Mouse (Mus musculus) stomach, embryonic 15.5 days (tissue): ENCODE data around the gene Rps6ka3. TPM values are rescaled to one million over a fixed set of nuclear protein-coding genes. Genes with fewer than 3 reads are reported as not detected.

ENCODE experiments used
- ATAC-seq: fragments of 200-750 bp; cut with Nextera tagmentation; 2 replicates; pipeline ENCODE4 v1.8.0; 2017; ENCODE audit warnings: low read depth, moderate number of reproducible peaks, moderate TSS enrichment; ENCODE audit not compliant: insufficient read depth, low FRiP score
- H3K27ac ChIP-seq: fragments of 300-500 bp; sonication (generic); 2 replicates; pipeline ENCODE4 v1.5.1; 2015; ENCODE audit warnings: mild to moderate bottlenecking, inconsistent platforms
- H3K27me3 ChIP-seq: fragments of 300-500 bp; sonication (generic); replicated peaks from 2 replicates; pipeline ENCODE4 v1.6.1; 2015; ENCODE audit warnings: inconsistent platforms
- H3K36me3 ChIP-seq: fragments of 300-500 bp; sonication (generic); 2 replicates; pipeline ENCODE4 v1.6.1; 2015; ENCODE audit warnings: inconsistent platforms
- H3K4me1 ChIP-seq: fragments of 300-500 bp; sonication (generic); 2 replicates; pipeline ENCODE4 v1.6.1; 2015; ENCODE audit warnings: inconsistent platforms
- H3K4me2 ChIP-seq: fragments of 300-500 bp; sonication (generic); 2 replicates; pipeline ENCODE4 v1.6.1; 2015; ENCODE audit warnings: mild to moderate bottlenecking, inconsistent platforms
- H3K4me3 ChIP-seq: fragments of 300-500 bp; sonication (generic); replicated peaks from 2 replicates; pipeline ENCODE4 v1.5.1; 2015; ENCODE audit warnings: inconsistent platforms
- H3K9ac ChIP-seq: fragments of 300-500 bp; sonication (generic); 2 replicates; pipeline ENCODE4 v1.6.1; 2015; ENCODE audit warnings: inconsistent platforms
- H3K9me3 ChIP-seq: fragments of 300-500 bp; sonication (generic); 2 replicates; pipeline ENCODE4 v1.6.1; 2016; ENCODE audit warnings: inconsistent platforms
- WGBS: fragments of 180-500 bp; shearing (Covaris S2); methylation state at CpG from one replicate; pipeline ENCODE4 v1.1.7; 2015; 5-methylcytosine and 5-hydroxymethylcytosine counted together
- polyA plus RNA-seq: library from polyadenylated mRNA; unstranded; fragments of >200 nt; fragmentation: Nextera tagmentation; extraction: Ambion mirVana; gene quantifications from 2 replicates; pipeline ENCODE4 v1.2.1, GENCODE M21; 2015

Gene Rps6ka3
- polyA plus RNA-seq, 1 experiment from 2014 or later, result 4.3 TPM

GRCm38 (mm10) chrX:159371831-159372752, 162.0 kb downstream of the Rps6ka3 start, which contains the start of gene Eif1ax:
Gene Eif1ax (plus strand): TSS chrX:159372178.
- Histone ChIP-seq H3K4me1 (no peaks in the 10 kb centered on the region), H3K4me3 (peak within 1 kb of the TSS; percentile 55), H3K9me3 (no peaks in the 10 kb centered on the region), H3K4me2 (peak within 1 kb of the TSS; percentile 48), H3K27ac (peak within 1 kb of the TSS; percentile 72), H3K9ac (peak within 1 kb of the TSS; percentile 54), H3K27me3 (no peaks in the 10 kb centered on the region), H3K36me3 (no peaks in the 10 kb centered on the region)
- WGBS, result 15% methylated on average over 52 of the region's 76 CpGs
- peak; percentile 99 for ATAC-seq

GRCm38 (mm10) chrX:159372753-159373144, 162.6 kb downstream of the Rps6ka3 start:
- ATAC-seq, result no peak
- Histone ChIP-seq H3K4me1 (no peaks in the 10 kb centered on the region), H3K9me3 (no peaks in the 10 kb centered on the region), H3K27me3 (no peaks in the 10 kb centered on the region), H3K36me3 (no peaks in the 10 kb centered on the region), H3K4me2 (peak overlapping the region; percentile 43), H3K9ac (peak overlapping the region; percentile 54; the same call in 1 of the 2 replicates), H3K4me3 (peak overlapping the region; percentile 55), H3K27ac (peak overlapping the region; percentile 72)
- 15% methylated on average over 9 of the region's 9 CpGs for WGBS

- no peak overlapping the region for H3K4me2 ChIP-seq
- no peaks in the 10 kb centered on the region for H3K9me3 ChIP-seq
- 75% methylated on average over 9 of the region's 9 CpGs for WGBS
- no peaks in the 10 kb centered on the region for H3K4me1 ChIP-seq
- H3K27ac ChIP-seq, result no peak overlapping the region
- no peak overlapping the region for H3K4me3 ChIP-seq
- H3K36me3 ChIP-seq, result no peaks in the 10 kb centered on the region
- H3K9ac ChIP-seq, result no peak overlapping the region
- H3K27me3 ChIP-seq, result no peaks in the 10 kb centered on the region
- no peak for ATAC-seq
Observed at GRCm38 (mm10) chrX:159387105-159387504, 177.0 kb downstream of the Rps6ka3 start.

- no peak overlapping the region for H3K4me3 ChIP-seq
Observed at GRCm38 (mm10) chrX:159388953-159389352, 178.8 kb downstream of the Rps6ka3 start.

GRCm38 (mm10) chrX:159390347-159390962, 180.3 kb downstream of the Rps6ka3 start:
- Histone ChIP-seq H3K36me3 (no peaks in the 10 kb centered on the region), H3K9ac (no peak overlapping the region), H3K27me3 (no peaks in the 10 kb centered on the region), H3K9me3 (no peaks in the 10 kb centered on the region), H3K4me1 (no peaks in the 10 kb centered on the region), H3K4me3 (no peak overlapping the region), H3K4me2 (no peak overlapping the region), H3K27ac (no peak overlapping the region)
- WGBS, result 77% methylated on average over 6 of the region's 6 CpGs
- ATAC-seq, result no peak

More at GRCm38 (mm10) chrX:159388953-159389352, 178.8 kb downstream of the Rps6ka3 start:
- no peaks in the 10 kb centered on the region for H3K9me3 ChIP-seq
- no peaks in the 10 kb centered on the region for H3K36me3 ChIP-seq
- no peak for ATAC-seq
- no peak overlapping the region for H3K4me2 ChIP-seq
- H3K27ac ChIP-seq, result no peak overlapping the region
- H3K9ac ChIP-seq, result no peak overlapping the region
- H3K4me1 ChIP-seq, result no peaks in the 10 kb centered on the region
- no peaks in the 10 kb centered on the region for H3K27me3 ChIP-seq

- H3K36me3 ChIP-seq, result no peaks in the 10 kb centered on the region
- no peaks in the 10 kb centered on the region for H3K9me3 ChIP-seq
- no peak overlapping the region for H3K9ac ChIP-seq
- H3K4me1 ChIP-seq, result no peaks in the 10 kb centered on the region
- H3K27me3 ChIP-seq, result no peaks in the 10 kb centered on the region
- no peak overlapping the region for H3K4me2 ChIP-seq
- ATAC-seq, result no peak
- WGBS, result 68% methylated on average over 3 of the region's 3 CpGs
- no peak overlapping the region for H3K4me3 ChIP-seq
- no peak overlapping the region for H3K27ac ChIP-seq
Observed at GRCm38 (mm10) chrX:159391239-159391638, 181.1 kb downstream of the Rps6ka3 start.

GRCm38 (mm10) chrX:159409253-159409652, 199.1 kb downstream of the Rps6ka3 start:
- peaks cover 4% of the 10 kb centered on the region for H3K27me3 ChIP-seq
- H3K4me1 ChIP-seq, result no peaks in the 10 kb centered on the region
- H3K9me3 ChIP-seq, result no peaks in the 10 kb centered on the region
- H3K4me3 ChIP-seq, result no peak overlapping the region
- no peak overlapping the region for H3K4me2 ChIP-seq
- ATAC-seq, result no peak
- H3K9ac ChIP-seq, result no peak overlapping the region
- H3K27ac ChIP-seq, result no peak overlapping the region
- 41% methylated on average over 4 of the region's 4 CpGs for WGBS
- no peaks in the 10 kb centered on the region for H3K36me3 ChIP-seq

- Histone ChIP-seq H3K27ac (no peak within 1 kb of the TSS), H3K9me3 (no peaks in the 10 kb centered on the region), H3K9ac (no peak within 1 kb of the TSS), H3K36me3 (no peaks in the 10 kb centered on the region), H3K27me3 (peaks cover 27% of the 10 kb centered on the region), H3K4me1 (no peaks in the 10 kb centered on the region), H3K4me2 (peak within 1 kb of the TSS; percentile 96), H3K4me3 (peak within 1 kb of the TSS; percentile 50)
- WGBS, result 27% methylated on average over 37 of the region's 83 CpGs
- peak; percentile 60; the same call in 1 of the 2 replicates for ATAC-seq
Observed at GRCm38 (mm10) chrX:159414130-159414828, 204.2 kb downstream of the Rps6ka3 start, which contains the start of gene Map7d2. Gene Map7d2 (plus strand): TSS chrX:159414572.

- H3K4me3 ChIP-seq, result peak overlapping the region; percentile 50
- H3K4me1 ChIP-seq, result no peaks in the 10 kb centered on the region
- ATAC-seq, result no peak
- peaks cover 27% of the 10 kb centered on the region for H3K27me3 ChIP-seq
- H3K36me3 ChIP-seq, result no peaks in the 10 kb centered on the region
- H3K4me2 ChIP-seq, result peak overlapping the region; percentile 96
- WGBS, result 22% methylated on average over 49 of the region's 65 CpGs
- H3K27ac ChIP-seq, result no peak overlapping the region
- no peak overlapping the region for H3K9ac ChIP-seq
- H3K9me3 ChIP-seq, result no peaks in the 10 kb centered on the region
Observed at GRCm38 (mm10) chrX:159414829-159415673, 204.9 kb downstream of the Rps6ka3 start.
